Mouse (Mus musculus) ES-E14 (cell line): ENCODE data around the gene Clcn2.
A peak's percentile ranks its signal among the peaks of the same experiment; 100 is the strongest.

Experiments
- HCFC1 ChIP-seq: IDR thresholded peaks from 2 replicates; pipeline ENCODE4 v1.6.1; 2012; ENCODE audit warnings: low read length, inconsistent platforms, borderline replicate concordance; ENCODE audit not compliant: insufficient read depth
- MAFK ChIP-seq: IDR thresholded peaks from 2 replicates; pipeline ENCODE4 v1.6.1; 2014; ENCODE audit warnings: mild to moderate bottlenecking, low read depth, low read length, inconsistent platforms; ENCODE audit not compliant: insufficient read depth
- ZNF384 ChIP-seq: IDR thresholded peaks from 2 replicates; pipeline ENCODE4 v1.6.1; 2012; ENCODE audit warnings: low read depth, low read length, inconsistent platforms

DNA sequence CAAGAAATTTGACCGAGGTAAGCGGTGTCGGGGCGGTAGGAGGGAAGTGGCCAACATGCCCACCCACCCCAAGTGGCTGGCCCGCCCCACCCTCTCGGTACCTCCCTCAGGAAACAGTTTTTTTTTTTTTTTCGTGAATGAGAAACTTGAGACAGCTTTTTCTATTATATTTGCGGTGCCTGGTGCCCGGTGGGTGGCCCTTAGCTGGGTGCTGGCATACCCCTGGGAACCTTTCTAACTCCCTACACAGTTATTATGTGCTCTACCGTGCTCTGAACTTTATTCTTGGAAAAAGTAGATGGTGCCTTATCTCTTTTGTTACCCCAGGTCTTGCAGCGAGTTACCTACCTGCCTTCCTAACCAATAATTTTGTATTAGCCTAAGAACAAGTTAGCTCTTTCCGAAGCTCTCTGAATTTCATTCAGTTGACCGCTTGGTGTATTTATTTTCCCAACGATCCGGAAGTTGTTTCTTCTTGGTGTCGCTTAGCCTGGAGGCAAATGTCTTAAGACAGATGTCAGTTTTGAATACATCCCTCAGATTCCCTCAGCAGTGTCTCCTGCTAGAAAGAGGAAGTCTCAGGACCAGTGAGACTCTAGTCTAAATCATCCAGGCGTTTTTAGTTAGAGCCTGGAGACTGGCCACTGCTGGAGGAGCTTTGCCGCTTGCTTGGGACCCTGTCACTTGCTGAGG lies 578 bp upstream of the Clcn2 start:
- TF ChIP-seq HCFC1 (no peak), ZNF384 (peak; percentile 92), MAFK (no peak)
